Mouse (Mus musculus) retina, adult 2 months (tissue): ENCODE results near the gene Emc4.

Experiments
- DNase-seq: peaks from one replicate; pipeline ENCODE4 v3.0.0-alpha.2; 2012; ENCODE audit warnings: low read depth, low spot score

Gene Emc4

GRCm38 (mm10) chr2:112339736-112340135 is 28.1 kb downstream of the Emc4 start:
- no peak for DNase-seq

GRCm38 (mm10) chr2:112337211-112337610 is 30.6 kb downstream of the Emc4 start:
- DNase-seq: no peak

- no peak for DNase-seq
These were observed 35.6 kb downstream of the Emc4 start for GRCm38 (mm10) chr2:112332051-112332898.

- no peak for DNase-seq
These were observed 39.6 kb downstream of the Emc4 start for GRCm38 (mm10) chr2:112328069-112328777.

- no peak for DNase-seq
These were observed 48.9 kb downstream of the Emc4 start for GRCm38 (mm10) chr2:112318905-112319304.

GRCm38 (mm10) chr2:112318227-112318626 is 49.6 kb downstream of the Emc4 start:
- no peak for DNase-seq

- no peak for DNase-seq
These were observed 52.2 kb downstream of the Emc4 start for GRCm38 (mm10) chr2:112315638-112316037.
